In the genomic region with DNA sequence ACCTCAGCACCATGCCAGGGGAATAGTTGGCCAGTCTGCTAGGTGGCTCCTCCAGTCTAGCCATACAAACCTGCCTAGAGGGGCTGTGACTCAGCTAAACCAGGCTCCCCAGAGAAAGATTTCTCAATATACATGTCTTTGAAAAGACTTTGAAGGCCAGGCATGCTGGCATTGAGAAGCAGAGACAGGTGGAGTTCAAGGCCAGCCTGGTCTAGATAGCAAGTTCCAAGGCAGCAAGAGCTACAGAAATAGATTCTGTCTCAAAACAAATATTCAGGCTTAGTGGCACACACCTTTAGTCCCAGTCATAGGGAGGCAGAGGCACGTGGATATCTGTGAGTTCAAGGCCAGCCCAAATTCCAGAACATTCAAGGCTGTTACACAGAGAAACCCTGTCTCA, we compare ENCODE assay signal across 18 mouse cellular contexts. TPM values are rescaled to one million over a fixed set of nuclear protein-coding genes. Genes with fewer than 3 reads are reported as not detected.
DNase-seq lines count a peak whose midpoint lies in the region.
"Had no signal": no experiment of that assay in that cellular context is flagged by ENCODE, and none has a peak within 500 bp of the region (broad histone marks: within the 10 kb centered on the region; RNA-seq: fewer than 3 reads in every experiment).

No protein-coding gene starts in this region.

- peak; percentile 74 for DNase-seq in adrenal gland, adult 2 months
- DNase-seq in adrenal gland, postnatal 4 days (ENCODE audit: low spot score in 2 of 2): no peak
- DNase-seq in 416B (ENCODE audit: low read depth) (peak; percentile 15), NIH3T3 (ENCODE audit: low read depth) (peak; percentile 52), adipocyte (ENCODE audit: low spot score) (no peak)
- DNase-seq in adrenal gland, postnatal 14 days: peak; percentile 60
- no peak for DNase-seq in spleen, postnatal 10 days (ENCODE audit: low spot score in 2 of 2)
- no peak for DNase-seq in urinary bladder, adult 2 months (ENCODE audit: low spot score)
- DNase-seq: cerebellum, adult 11 months; cerebellum, adult 8-10 months; cerebellum, postnatal 14 days; embryo, embryonic 11 days; gastrocnemius, postnatal 36 days; heart, postnatal 36 days had no signal

RNA-seq across cellular contexts. Expression of gene Arhgdig, which starts 1.2 kb away (rescaled TPM):
- 10 to 100 TPM; 11.4 to 16.3 TPM for total RNA-seq in adrenal gland, adult 2 months (2021)
- 9.8 and 13.7 TPM in 2 replicates for polyA plus RNA-seq in adrenal gland, adult 2 months (2012; rRNA removed)
- 10 to 100 TPM; 14.8 to 31.9 TPM for total RNA-seq in adrenal gland, postnatal 4 days (2021)
- total RNA-seq in adrenal gland, postnatal 14 days (2021): 8.5 and 9.2 TPM in 2 replicates
- 7.2 and 12.5 TPM in 2 replicates for polyA plus RNA-seq in urinary bladder, adult 2 months (2012; rRNA removed)
- total RNA-seq: common myeloid progenitor, adult 5-6 weeks had no signal

RNA-seq across cellular contexts. Expression of gene Rgs11, which starts 3.6 kb away (rescaled TPM):
- total RNA-seq in adrenal gland, adult 2 months (2021): 10 to 100 TPM; 31.9 to 37.2 TPM
- polyA plus RNA-seq in adrenal gland, adult 2 months (2012; rRNA removed): 147 and 149 TPM in 2 replicates
- total RNA-seq in adrenal gland, postnatal 4 days (2021): 10 to 100 TPM; 40.7 to 47.8 TPM
- 17.9 and 20.4 TPM in 2 replicates for total RNA-seq in adrenal gland, postnatal 14 days (2021)
- polyA plus RNA-seq in urinary bladder, adult 2 months (2012; rRNA removed): 46.4 and 47.9 TPM in 2 replicates

RNA-seq across cellular contexts. Expression of gene Pdia2, which starts 7.5 kb away (rescaled TPM):
- total RNA-seq in adrenal gland, adult 2 months (2021): 1 to 10 TPM in 1 of 2 experiments, under 1 TPM in 1; 0.63 to 1.3 TPM
- 0.44 and 0.56 TPM in 2 replicates for polyA plus RNA-seq in adrenal gland, adult 2 months (2012; rRNA removed)
- total RNA-seq in adrenal gland, postnatal 4 days (2021): 10 to 100 TPM in 1 of 2 experiments, 1 to 10 TPM in 1; 2.5 to 43.9 TPM
- 1.4 and 1.5 TPM in 2 replicates for total RNA-seq in adrenal gland, postnatal 14 days (2021)
- 0.41 and 0.72 TPM in 2 replicates for polyA plus RNA-seq in urinary bladder, adult 2 months (2012; rRNA removed)
- total RNA-seq: gastrocnemius, adult 8-10 months; gastrocnemius, postnatal 36 days; heart, postnatal 36 days had no signal
- polyA plus RNA-seq: forebrain, embryonic 15.5 days; heart, postnatal 0 days had no signal

RNA-seq across cellular contexts. Expression of gene Fam234a, which starts 37.6 kb away (rescaled TPM):
- total RNA-seq in adrenal gland, adult 2 months (2021): 100 to 1,000 TPM; 110 to 137 TPM
- polyA plus RNA-seq in adrenal gland, adult 2 months (2012; rRNA removed): 103 and 112 TPM in 2 replicates
- 10 to 100 TPM; 90.2 to 99.6 TPM for total RNA-seq in adrenal gland, postnatal 4 days (2021)
- 97.7 and 98.1 TPM in 2 replicates for total RNA-seq in adrenal gland, postnatal 14 days (2021)
- polyA plus RNA-seq in urinary bladder, adult 2 months (2012; rRNA removed): 89.4 and 106 TPM in 2 replicates

RNA-seq across cellular contexts. Expression of gene Luc7l, which starts 46.3 kb away (rescaled TPM):
- 10 to 100 TPM; 44.3 to 58.6 TPM for total RNA-seq in adrenal gland, adult 2 months (2021)
- 26.4 and 30.5 TPM in 2 replicates for polyA plus RNA-seq in adrenal gland, adult 2 months (2012; rRNA removed)
- total RNA-seq in adrenal gland, postnatal 4 days (2021): 10 to 100 TPM; 80.8 to 85.2 TPM
- total RNA-seq in adrenal gland, postnatal 14 days (2021): 56.1 and 59.3 TPM in 2 replicates
- polyA plus RNA-seq in urinary bladder, adult 2 months (2012; rRNA removed): 51.1 and 65.5 TPM in 2 replicates

Comparison
In these comparisons a context has a peak if more than half of its experiments do, and no peak if none do; other contexts are left out.
1. DNase-seq: peak in adrenal gland, adult 2 months (single experiment), 416B (single experiment), NIH3T3 (single experiment) and adrenal gland, postnatal 14 days (single experiment); none in adrenal gland, postnatal 4 days (0 of 2), spleen, postnatal 10 days (0 of 2), adipocyte (single experiment) and urinary bladder, adult 2 months (single experiment).